ENCODE assay signal across 18 mouse cellular contexts in genomic region chr19:56929392-56929791, GRCm38 (mm10). TPM values are rescaled to one million over a fixed set of nuclear protein-coding genes. Genes with fewer than 3 reads are reported as not detected.
DNase-seq lines count a peak whose midpoint lies in the region; ATAC-seq and TF ChIP-seq lines count a peak whose summit lies in the region.
"Had no signal": no experiment of that assay in that cellular context is flagged by ENCODE, and none has a peak within 500 bp of the region (broad histone marks: within the 10 kb centered on the region; RNA-seq: fewer than 3 reads in every experiment).

No protein-coding gene starts in this region.

- DNase-seq in embryonic facial prominence, embryonic 14.5 days (ENCODE audit: low spot score) = peak; percentile 32
- no peak for DNase-seq in embryonic facial prominence, embryonic 10.5 days (ENCODE audit: low spot score)
- peak; percentile 62 for DNase-seq in kidney, adult 2 months
- DNase-seq in kidney, postnatal 25 days = no peak
- DNase-seq in testis, postnatal 14 days (ENCODE audit: low spot score) = no peak
- peak; percentile 47 for DNase-seq in skeletal muscle tissue, adult 2 months (ENCODE audit: low read depth, low spot score)
- DNase-seq: cerebellum, adult 9-11 months; gastrocnemius, postnatal 36 days; kidney, adult 9 months; thymus, postnatal 25 days had no signal

- H3K9ac ChIP-seq in embryonic facial prominence, embryonic 14.5 days (ENCODE audit: low read depth, low read length) = no peak overlapping the region
- H3K9ac ChIP-seq in forebrain, embryonic 15.5 days (replicated peaks) = no peak overlapping the region
- H3K9ac ChIP-seq: embryonic facial prominence, embryonic 15.5 days; neural tube, embryonic 12.5 days had no signal

- H3K36me3 ChIP-seq in embryonic facial prominence, embryonic 14.5 days (ENCODE audit: control insufficient read depth, insufficient read depth, low read length) = no peaks in the 10 kb centered on the region
- no peaks in the 10 kb centered on the region for H3K36me3 ChIP-seq in embryonic facial prominence, embryonic 10.5 days (replicated peaks)
- no peaks in the 10 kb centered on the region for H3K36me3 ChIP-seq in kidney, adult 2 months (ENCODE audit: control insufficient read depth, insufficient read depth, low read length)
- H3K36me3 ChIP-seq in testis, adult 2 months (ENCODE audit: control insufficient read depth, insufficient read depth, low read length) = no peaks in the 10 kb centered on the region
- no peaks in the 10 kb centered on the region for H3K36me3 ChIP-seq in forebrain, embryonic 15.5 days
- H3K36me3 ChIP-seq: embryonic facial prominence, embryonic 15.5 days; forebrain, embryonic 10.5 days; neural tube, embryonic 12.5 days had no signal

- TF ChIP-seq POLR2A in kidney, adult 2 months (IDR thresholded peaks at IDR 0.05; ENCODE audit: low read depth, low read length) = no peak
- TF ChIP-seq POLR2A in testis, adult 2 months (IDR thresholded peaks at IDR 0.05; ENCODE audit: control insufficient read depth, low read depth, low read length) = 0 out of 2 replicates have a peak, but pooled peaks have one; percentile 13

- WGBS in embryonic facial prominence, embryonic 14.5 days = 73% methylated on average over 3 of the region's 3 CpGs
- 85% methylated on average over 3 of the region's 3 CpGs for WGBS in embryonic facial prominence, embryonic 10.5 days
- 57% methylated on average over 3 of the region's 3 CpGs for WGBS in kidney, adult 2 months
- WGBS in forebrain, embryonic 15.5 days = 82% methylated on average over 3 of the region's 3 CpGs

- no peaks in the 10 kb centered on the region for H3K27me3 ChIP-seq in embryonic facial prominence, embryonic 14.5 days (replicated peaks; ENCODE audit: control insufficient read depth, insufficient read depth, low read length)
- H3K27me3 ChIP-seq in embryonic facial prominence, embryonic 10.5 days (replicated peaks; ENCODE audit: low read depth, poor library complexity, severe bottlenecking) = no peaks in the 10 kb centered on the region
- H3K27me3 ChIP-seq in kidney, adult 2 months (replicated peaks; ENCODE audit: control insufficient read depth, insufficient read depth, low read length) = no peaks in the 10 kb centered on the region
- H3K27me3 ChIP-seq in testis, adult 2 months (ENCODE audit: control insufficient read depth, insufficient read depth, low read length) = no peaks in the 10 kb centered on the region
- H3K27me3 ChIP-seq in forebrain, embryonic 15.5 days = no peaks in the 10 kb centered on the region
- H3K27me3 ChIP-seq: embryonic facial prominence, embryonic 15.5 days; neural tube, embryonic 12.5 days had no signal

- ATAC-seq in embryonic facial prominence, embryonic 14.5 days (ENCODE audit: low read depth) = no peak
- ATAC-seq in forebrain, embryonic 15.5 days (replicated peaks) = no peak

- no peak overlapping the region for H3K27ac ChIP-seq in embryonic facial prominence, embryonic 14.5 days (replicated peaks; ENCODE audit: low read depth, low read length)
- no peak overlapping the region for H3K27ac ChIP-seq in embryonic facial prominence, embryonic 10.5 days (replicated peaks)
- no peak overlapping the region for H3K27ac ChIP-seq in kidney, adult 2 months (ENCODE audit: insufficient read depth, low read depth, low read length)
- H3K27ac ChIP-seq in testis, adult 2 months (ENCODE audit: control insufficient read depth, insufficient read depth, low read depth, low read length) = no peak overlapping the region
- H3K27ac ChIP-seq in forebrain, embryonic 15.5 days (replicated peaks) = no peak overlapping the region
- H3K27ac ChIP-seq: embryonic facial prominence, embryonic 15.5 days; forebrain, embryonic 10.5 days; macrophage; neural tube, embryonic 12.5 days had no signal

- no peaks in the 10 kb centered on the region for H3K9me3 ChIP-seq in embryonic facial prominence, embryonic 14.5 days (ENCODE audit: control insufficient read depth, low read length)
- H3K9me3 ChIP-seq in embryonic facial prominence, embryonic 10.5 days = no peaks in the 10 kb centered on the region
- no peaks in the 10 kb centered on the region for H3K9me3 ChIP-seq in forebrain, embryonic 15.5 days
- H3K9me3 ChIP-seq: embryonic facial prominence, embryonic 15.5 days; forebrain, embryonic 10.5 days; neural tube, embryonic 12.5 days had no signal

- no peaks in the 10 kb centered on the region for H3K4me1 ChIP-seq in embryonic facial prominence, embryonic 14.5 days (ENCODE audit: control insufficient read depth, insufficient read depth, low read length)
- H3K4me1 ChIP-seq in embryonic facial prominence, embryonic 10.5 days = no peaks in the 10 kb centered on the region
- no peaks in the 10 kb centered on the region for H3K4me1 ChIP-seq in kidney, adult 2 months (ENCODE audit: control insufficient read depth, insufficient read depth, low read length)
- H3K4me1 ChIP-seq in testis, adult 2 months (ENCODE audit: control insufficient read depth, insufficient read depth, low read length) = no peaks in the 10 kb centered on the region
- H3K4me1 ChIP-seq in forebrain, embryonic 15.5 days = no peaks in the 10 kb centered on the region
- H3K4me1 ChIP-seq: forebrain, embryonic 10.5 days; neural tube, embryonic 12.5 days had no signal

- no peak overlapping the region for H3K4me2 ChIP-seq in embryonic facial prominence, embryonic 14.5 days (ENCODE audit: low read depth, low read length)
- no peak overlapping the region for H3K4me2 ChIP-seq in forebrain, embryonic 15.5 days (replicated peaks)
- H3K4me2 ChIP-seq: embryonic facial prominence, embryonic 15.5 days; liver, embryonic 11.5 days; midbrain, embryonic 11.5 days; neural tube, embryonic 12.5 days had no signal

- H3K4me3 ChIP-seq in embryonic facial prominence, embryonic 14.5 days (ENCODE audit: low read depth, low read length) = no peak overlapping the region
- H3K4me3 ChIP-seq in embryonic facial prominence, embryonic 10.5 days = no peak overlapping the region
- no peak overlapping the region for H3K4me3 ChIP-seq in kidney, adult 2 months (ENCODE audit: insufficient read depth, low read depth, low read length)
- no peak overlapping the region for H3K4me3 ChIP-seq in testis, adult 2 months (ENCODE audit: control insufficient read depth, low read depth, low read length)
- H3K4me3 ChIP-seq in forebrain, embryonic 15.5 days = no peak overlapping the region
- H3K4me3 ChIP-seq: embryonic facial prominence, embryonic 15.5 days; forebrain, embryonic 10.5 days; neural tube, embryonic 12.5 days had no signal

- no peak for TF ChIP-seq CTCF in kidney, adult 2 months (conservative IDR thresholded peaks at IDR 0.05; ENCODE audit: insufficient read depth, insufficient read length, low read depth, low read length)
- no peak for TF ChIP-seq CTCF in testis, adult 2 months (IDR thresholded peaks at IDR 0.05; ENCODE audit: control insufficient read depth, insufficient read depth, insufficient replicate concordance, low read depth, low read length)

RNA-seq across cellular contexts. Expression of gene Vwa2, which starts 55.3 kb away (rescaled TPM):
- polyA plus RNA-seq in embryonic facial prominence, embryonic 14.5 days (2014; fragmentation: Nextera tagmentation; extraction: Ambion mirVana) = 4.7 and 5.0 TPM in 2 replicates
- 5.7 and 6.4 TPM in 2 replicates for polyA plus RNA-seq in embryonic facial prominence, embryonic 10.5 days (2016; fragmentation: Nextera tagmentation; extraction: Ambion mirVana)
- polyA plus RNA-seq in kidney, adult 2 months (2012; rRNA removed) = 11.2 and 16.1 TPM in 2 replicates
- polyA plus RNA-seq in testis, adult 2 months (2012; rRNA removed) = 0.42 and 0.87 TPM in 2 replicates
- 0.28 and 0.32 TPM in 2 replicates for polyA plus RNA-seq in forebrain, embryonic 15.5 days (2015; fragmentation: Nextera tagmentation; extraction: Ambion mirVana)
- polyA plus RNA-seq: macrophage had no signal

Comparison
In these comparisons a context has a peak if more than half of its experiments do, and no peak if none do; other contexts are left out.
1. DNase-seq: peak in embryonic facial prominence, embryonic 14.5 days (single experiment), kidney, adult 2 months (single experiment) and skeletal muscle tissue, adult 2 months (single experiment); none in embryonic facial prominence, embryonic 10.5 days (single experiment), kidney, postnatal 25 days (0 of 2) and testis, postnatal 14 days (single experiment).